Mouse (Mus musculus) kidney, embryonic 14.5 days (tissue): ENCODE measurements around the gene Szt2. TPM values are rescaled to one million over a fixed set of nuclear protein-coding genes. Genes with fewer than 3 reads are reported as not detected.

Source experiments
- ATAC-seq: fragments of 200-750 bp; cut with Nextera tagmentation; 2 replicates; pipeline ENCODE4 v1.8.0; 2017; ENCODE audit warnings: moderate number of reproducible peaks, mild to moderate bottlenecking, moderate TSS enrichment, moderate library complexity; ENCODE audit not compliant: low FRiP score, low TSS enrichment
- H3K27ac ChIP-seq: fragments of 300-500 bp; sonication (generic); 2 replicates; pipeline ENCODE4 v1.5.1; 2014; ENCODE audit warnings: low read depth, mild to moderate bottlenecking, low read length, moderate library complexity, mixed read lengths
- H3K27me3 ChIP-seq: fragments of 300-500 bp; sonication (generic); 2 replicates; pipeline ENCODE4 v1.6.1; 2014; ENCODE audit warnings: mild to moderate bottlenecking, low read length; ENCODE audit not compliant: control insufficient read depth, insufficient read depth
- H3K36me3 ChIP-seq: fragments of 300-500 bp; sonication (generic); 2 replicates; pipeline ENCODE4 v1.6.1; 2014; ENCODE audit warnings: low read length, mixed read lengths; ENCODE audit not compliant: control insufficient read depth, insufficient read depth
- H3K4me1 ChIP-seq: fragments of 300-500 bp; sonication (generic); 2 replicates; pipeline ENCODE4 v1.6.1; 2014; ENCODE audit warnings: low read length, mixed read lengths; ENCODE audit not compliant: control insufficient read depth, insufficient read depth
- H3K4me2 ChIP-seq: fragments of 300-500 bp; sonication (generic); replicated peaks from 2 replicates; pipeline ENCODE4 v1.6.1; 2014; ENCODE audit warnings: low read depth, mild to moderate bottlenecking, low read length
- H3K4me3 ChIP-seq: fragments of 300-500 bp; sonication (generic); 2 replicates; pipeline ENCODE4 v1.5.1; 2014; ENCODE audit warnings: mild to moderate bottlenecking, low read length
- H3K9ac ChIP-seq: fragments of 300-500 bp; sonication (generic); 2 replicates; pipeline ENCODE4 v1.6.1; 2014; ENCODE audit warnings: low read depth, mild to moderate bottlenecking, low read length, moderate library complexity
- H3K9me3 ChIP-seq: fragments of 300-500 bp; sonication (generic); 2 replicates; pipeline ENCODE4 v1.6.1; 2016; ENCODE audit warnings: low read length; ENCODE audit not compliant: control insufficient read depth
- WGBS: fragments of 180-500 bp; shearing (Covaris S2); extraction: QIAGEN DNeasy Blood & Tissue Kit; methylation state at CpG from one replicate; pipeline ENCODE4 v1.1.7; 2014; 5-methylcytosine and 5-hydroxymethylcytosine counted together
- polyA plus RNA-seq: library from polyadenylated mRNA; unstranded; fragments of >200 nt; fragmentation: Nextera tagmentation; extraction: Ambion mirVana; gene quantifications from 2 replicates; pipeline ENCODE4 v1.2.1, GENCODE M21; 2014

Szt2 gene
- polyA plus RNA-seq, 1 experiment from 2014 or later: 13.7 TPM

DNA sequence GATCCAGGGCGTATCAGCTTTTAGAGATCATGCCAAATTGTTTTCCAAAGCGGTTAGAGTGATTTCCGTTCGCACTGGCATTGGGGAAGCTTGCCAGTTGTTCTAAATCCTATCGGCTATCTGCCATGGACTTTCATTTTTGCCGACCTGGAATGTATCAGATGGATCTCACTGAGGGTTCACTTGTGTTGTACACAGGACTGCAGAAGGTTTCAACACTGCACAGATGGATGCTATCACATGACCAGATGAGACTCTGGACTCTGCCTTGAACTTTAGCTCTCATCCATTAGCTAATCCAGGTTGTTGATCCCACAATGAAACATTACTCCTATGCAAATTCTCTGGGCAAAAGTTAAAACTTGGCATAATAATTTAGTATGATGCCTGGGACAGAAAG lies 52.3 kb downstream of the Szt2 start:
- Histone ChIP-seq H3K36me3 (0 out of 2 replicates have a peak, but pooled peaks cover under 1% of the 10 kb centered on the region), H3K9me3 (peaks cover 4% of the 10 kb centered on the region; the same call in 1 of the 2 replicates), H3K27me3 (no peaks in the 10 kb centered on the region), H3K4me2 (no peak overlapping the region), H3K9ac (no peak overlapping the region), H3K4me3 (no peak overlapping the region), H3K4me1 (peaks cover 8% of the 10 kb centered on the region; the same call in 1 of the 2 replicates), H3K27ac (no peak overlapping the region)
- 86% methylated on average over 6 of the region's 6 CpGs for WGBS
- ATAC-seq: no peak

DNA sequence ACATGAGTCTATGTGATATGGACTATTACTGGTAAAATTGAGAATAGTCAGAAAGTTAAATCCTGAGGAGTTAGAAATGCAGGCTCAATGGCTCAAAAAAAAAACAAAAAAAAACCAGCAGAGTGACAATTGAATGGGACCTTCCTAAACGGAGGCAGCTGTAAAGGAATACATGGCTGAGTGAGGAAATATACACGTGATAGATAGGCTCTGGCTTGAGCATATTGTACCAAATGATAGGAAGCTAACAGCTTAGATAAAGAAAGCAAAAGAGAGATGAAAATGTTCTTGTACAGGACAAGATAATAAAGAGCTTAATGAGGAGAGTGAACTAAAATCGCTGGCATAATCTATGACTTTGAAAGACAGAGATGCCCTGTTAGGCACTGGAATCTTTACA lies 54.8 kb downstream of the Szt2 start:
- H3K4me1 ChIP-seq: no peaks in the 10 kb centered on the region
- H3K36me3 ChIP-seq: no peaks in the 10 kb centered on the region

DNA sequence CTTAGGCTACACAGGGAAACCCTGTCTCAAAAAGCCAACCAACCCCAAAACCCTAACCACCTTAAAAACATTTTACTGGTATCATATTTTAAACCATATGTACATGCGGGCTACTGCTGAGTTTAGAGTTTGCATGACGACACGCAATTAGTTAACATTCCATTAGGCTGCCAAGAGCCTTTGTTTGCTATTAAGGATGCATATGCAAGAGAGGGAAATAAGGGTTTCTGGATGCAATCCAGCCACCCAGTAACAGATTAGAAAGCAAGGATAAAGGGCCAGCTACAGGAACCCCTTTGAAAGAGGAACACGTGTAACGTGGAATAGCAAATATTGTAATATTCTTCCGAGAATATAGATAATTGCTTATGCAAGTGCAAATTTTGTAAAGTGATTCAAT lies 55.4 kb downstream of the Szt2 start:
- Histone ChIP-seq H3K27ac (no peak overlapping the region), H3K4me3 (no peak overlapping the region), H3K4me1 (no peaks in the 10 kb centered on the region), H3K36me3 (no peaks in the 10 kb centered on the region), H3K9me3 (peaks cover 4% of the 10 kb centered on the region; the same call in 1 of the 2 replicates), H3K4me2 (no peak overlapping the region), H3K27me3 (no peaks in the 10 kb centered on the region), H3K9ac (no peak overlapping the region)
- 93% methylated on average over 6 of the region's 6 CpGs for WGBS
- no peak for ATAC-seq

More for the DNA sequence above, 54.8 kb downstream of the Szt2 start:
- ATAC-seq: no peak
- no peak overlapping the region for H3K4me2 ChIP-seq
- H3K9me3 ChIP-seq: peaks cover 4% of the 10 kb centered on the region; the same call in 1 of the 2 replicates
- no peak overlapping the region for H3K4me3 ChIP-seq
- 74% methylated on average over 3 of the region's 3 CpGs for WGBS
- no peak overlapping the region for H3K9ac ChIP-seq
- H3K27me3 ChIP-seq: no peaks in the 10 kb centered on the region
- H3K27ac ChIP-seq: no peak overlapping the region

DNA sequence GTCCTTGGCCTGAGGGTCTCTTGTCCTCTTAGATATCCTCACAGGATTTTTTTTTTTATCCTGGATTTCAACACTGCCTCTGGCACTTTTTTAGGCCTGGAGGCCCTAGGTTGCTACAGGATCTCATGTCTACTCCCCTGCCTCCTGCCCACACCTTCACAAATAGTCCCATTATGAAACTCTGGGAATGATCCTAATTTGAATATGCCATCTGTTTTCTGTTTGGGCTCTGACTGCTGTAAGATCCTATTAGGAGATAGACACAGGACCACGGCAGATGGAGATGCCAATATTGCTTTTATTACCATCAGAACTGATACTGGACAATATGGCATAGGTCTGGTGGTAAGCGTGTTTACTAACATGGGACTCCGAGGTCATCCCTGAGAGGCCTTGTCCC lies 57.2 kb downstream of the Szt2 start:
- no peak overlapping the region for H3K4me3 ChIP-seq
- no peak overlapping the region for H3K27ac ChIP-seq
- H3K27me3 ChIP-seq: no peaks in the 10 kb centered on the region
- ATAC-seq: no peak
- H3K4me1 ChIP-seq: no peaks in the 10 kb centered on the region
- no peak overlapping the region for H3K9ac ChIP-seq
- H3K9me3 ChIP-seq: peaks cover 4% of the 10 kb centered on the region; the same call in 1 of the 2 replicates
- no peak overlapping the region for H3K4me2 ChIP-seq
- no peaks in the 10 kb centered on the region for H3K36me3 ChIP-seq
- 86% methylated on average over 3 of the region's 3 CpGs for WGBS

DNA sequence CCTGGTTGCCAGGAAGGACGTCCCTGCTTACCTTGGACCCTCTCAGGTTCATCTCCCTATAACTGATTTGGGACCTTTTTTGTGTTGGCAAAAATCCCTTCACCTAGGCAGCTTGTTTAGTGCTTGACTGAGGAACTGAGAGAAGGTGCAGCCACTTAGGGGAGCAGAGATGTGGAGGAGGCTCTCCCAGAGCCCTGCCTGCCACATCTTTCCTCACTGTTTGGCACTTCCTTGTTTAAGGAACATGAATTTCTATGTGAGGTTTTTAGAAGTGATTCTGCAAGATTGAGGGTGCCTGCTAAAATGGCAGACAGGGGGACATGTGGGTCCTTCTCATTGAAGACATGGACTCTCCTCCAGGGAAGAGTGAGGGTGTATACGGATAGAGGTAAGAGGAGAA lies 58.2 kb downstream of the Szt2 start:
- no peak overlapping the region for H3K27ac ChIP-seq
- ATAC-seq: no peak
- H3K27me3 ChIP-seq: no peaks in the 10 kb centered on the region
- H3K4me1 ChIP-seq: no peaks in the 10 kb centered on the region
- no peak overlapping the region for H3K4me3 ChIP-seq
- H3K9ac ChIP-seq: no peak overlapping the region; the same call in 1 of the 2 replicates
- WGBS: 77% methylated on average over 2 of the region's 2 CpGs
- peaks cover 4% of the 10 kb centered on the region; the same call in 1 of the 2 replicates for H3K9me3 ChIP-seq
- H3K4me2 ChIP-seq: no peak overlapping the region
- no peaks in the 10 kb centered on the region for H3K36me3 ChIP-seq

DNA sequence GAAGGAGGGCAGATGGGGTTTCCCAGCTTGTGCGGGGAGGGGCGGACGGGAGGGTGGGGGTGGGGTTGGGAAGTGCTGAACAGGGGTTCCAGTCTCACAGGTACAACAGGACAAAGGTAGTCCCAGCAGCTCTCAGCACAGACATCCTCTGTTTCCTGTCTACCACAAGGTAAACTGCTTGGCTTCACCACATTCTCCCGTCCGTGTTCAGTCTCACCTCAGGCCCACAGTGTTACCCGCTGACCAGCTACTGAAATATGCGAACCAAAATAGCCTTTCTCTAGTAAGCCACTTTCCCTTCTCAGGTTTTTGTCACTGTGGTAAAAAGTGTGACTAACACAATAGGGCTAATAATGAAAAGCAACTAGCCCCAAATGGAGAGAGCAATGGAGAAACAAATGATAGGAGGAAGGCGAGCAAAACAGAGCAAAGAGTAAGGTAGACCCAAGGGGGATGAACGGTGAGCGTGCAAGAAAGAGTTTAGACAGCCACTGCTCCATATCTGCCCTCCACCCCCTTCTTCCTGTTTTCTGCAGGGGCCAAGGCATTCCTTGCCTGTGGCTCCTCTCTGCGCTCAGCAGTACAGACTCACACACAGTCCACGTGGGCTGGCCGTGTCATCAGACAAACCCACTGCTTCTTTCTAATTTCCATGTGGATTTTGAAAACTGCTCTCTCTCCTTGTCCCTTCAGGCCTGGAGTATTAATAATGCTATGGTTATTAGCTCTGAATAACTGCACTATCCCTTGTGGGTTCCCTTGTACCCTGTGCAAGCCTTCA lies 61.4 kb downstream of the Szt2 start:
- Histone ChIP-seq H3K4me2 (no peak overlapping the region), H3K4me1 (no peaks in the 10 kb centered on the region), H3K9me3 (no peaks in the 10 kb centered on the region), H3K4me3 (no peak overlapping the region), H3K9ac (no peak overlapping the region), H3K36me3 (no peaks in the 10 kb centered on the region), H3K27ac (no peak overlapping the region), H3K27me3 (no peaks in the 10 kb centered on the region)
- WGBS: 61% methylated on average over 13 of the region's 13 CpGs
- no peak for ATAC-seq

DNA sequence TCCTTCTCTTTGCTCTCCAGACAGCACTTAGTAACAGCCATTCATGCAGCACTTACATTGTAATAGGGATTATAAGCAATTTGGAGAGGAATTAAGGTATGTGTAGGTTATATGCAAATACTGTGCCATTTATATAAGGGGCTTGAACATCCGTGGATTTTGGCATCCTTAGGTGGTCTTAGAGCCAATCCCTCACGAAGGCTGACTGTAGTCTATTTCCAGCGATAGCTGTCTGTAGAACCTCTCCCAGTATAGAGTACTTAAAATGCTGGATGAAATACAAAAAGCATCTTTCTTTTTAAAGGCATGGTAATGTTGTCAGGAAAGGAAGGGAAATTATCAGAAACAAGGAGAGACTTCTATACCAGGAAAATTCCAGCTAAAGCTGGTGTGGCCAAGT lies 67.6 kb downstream of the Szt2 start:
- WGBS: 91% methylated on average over 3 of the region's 3 CpGs
- H3K36me3 ChIP-seq: no peaks in the 10 kb centered on the region
- no peaks in the 10 kb centered on the region for H3K27me3 ChIP-seq
- H3K4me3 ChIP-seq: no peak overlapping the region
- no peak for ATAC-seq
- no peak overlapping the region for H3K27ac ChIP-seq
- no peak overlapping the region for H3K9ac ChIP-seq
- no peaks in the 10 kb centered on the region for H3K9me3 ChIP-seq
- H3K4me2 ChIP-seq: no peak overlapping the region
- H3K4me1 ChIP-seq: no peaks in the 10 kb centered on the region

DNA sequence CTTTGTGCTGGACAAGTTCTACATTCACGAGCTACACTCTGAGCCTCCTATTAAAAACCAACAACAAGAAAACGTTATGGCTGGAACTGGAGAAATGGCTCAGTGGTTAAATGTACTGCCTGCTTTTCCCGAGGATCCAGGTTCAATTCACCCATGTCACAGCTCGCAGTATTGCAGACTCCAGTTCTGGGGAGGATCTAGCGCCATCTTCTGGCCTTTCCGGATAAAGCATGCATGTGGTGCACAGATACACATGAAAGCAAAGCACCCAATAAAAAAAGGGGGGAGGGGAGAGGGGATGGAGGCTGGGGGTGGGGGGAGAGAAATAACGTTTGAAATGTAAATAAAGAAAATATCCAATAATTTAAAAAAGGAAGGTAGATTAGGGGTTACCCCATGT lies 72.4 kb downstream of the Szt2 start:
- Histone ChIP-seq H3K4me1 (no peaks in the 10 kb centered on the region), H3K4me2 (no peak overlapping the region), H3K36me3 (no peaks in the 10 kb centered on the region), H3K27me3 (no peaks in the 10 kb centered on the region), H3K4me3 (no peak overlapping the region), H3K27ac (no peak overlapping the region), H3K9me3 (no peaks in the 10 kb centered on the region), H3K9ac (no peak overlapping the region)
- 17% methylated on average over 7 of the region's 7 CpGs for WGBS
- ATAC-seq: no peak

DNA sequence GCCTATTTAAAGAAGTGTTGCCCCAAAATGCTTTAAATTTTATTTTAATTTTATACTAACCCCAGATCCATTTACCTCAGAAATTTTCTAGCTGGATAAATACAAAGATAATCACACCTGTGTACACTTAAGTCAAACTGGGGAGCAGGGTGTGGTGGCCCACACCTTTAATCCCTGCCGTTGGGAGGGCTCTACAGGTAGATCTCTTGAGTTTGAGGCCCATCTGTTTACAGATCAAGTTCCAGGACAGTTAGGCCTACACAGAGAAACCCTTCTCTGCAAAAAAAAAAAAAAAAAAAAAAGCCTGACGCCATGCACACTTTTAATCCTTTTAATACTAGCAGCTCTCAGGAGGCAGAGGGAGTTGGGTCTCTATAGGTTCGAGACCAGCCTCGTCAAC lies 73.1 kb downstream of the Szt2 start:
- no peaks in the 10 kb centered on the region for H3K4me1 ChIP-seq
- no peak overlapping the region for H3K4me2 ChIP-seq
- H3K36me3 ChIP-seq: no peaks in the 10 kb centered on the region
- 75% methylated on average over 4 of the region's 4 CpGs for WGBS
- no peak for ATAC-seq
- no peaks in the 10 kb centered on the region for H3K27me3 ChIP-seq
- H3K9me3 ChIP-seq: no peaks in the 10 kb centered on the region
- H3K27ac ChIP-seq: no peak overlapping the region
- no peak overlapping the region for H3K4me3 ChIP-seq
- H3K9ac ChIP-seq: no peak overlapping the region
